Mouse (Mus musculus): ENCODE data around the gene Clstn3. TPM values are rescaled to one million over a fixed set of nuclear protein-coding genes. Genes with fewer than 3 reads are reported as not detected.
A peak's percentile ranks its signal among the peaks of the same experiment; 100 is the strongest.
"Not testable (repeated sequence)": the region's sequence is repeated elsewhere in the genome, so short reads cannot be mapped to it uniquely, and the experiment has no call there.

Gene Clstn3
- total RNA-seq, 2 experiments from 2014 or later: 384 to 400 TPM

- intact Hi-C loops (cut with DNase I); DNase-seq (ENCODE audit: low spot score in 2 of 2): not testable (repeated sequence)
Observed at GRCm38 (mm10) chr6:124425042-124425441, 39.6 kb downstream of the Clstn3 start.

- intact Hi-C loops (cut with DNase I): no loop called here
- DNase-seq (ENCODE audit: low spot score in 2 of 2): no peak
Observed at GRCm38 (mm10) chr6:124424068-124424498, 40.5 kb downstream of the Clstn3 start.

- no peak for DNase-seq (ENCODE audit: low spot score in 2 of 2)
- intact Hi-C loops (cut with DNase I): no loop called here
Observed at GRCm38 (mm10) chr6:124418686-124419085, 45.9 kb downstream of the Clstn3 start.

- peak; percentile 86 to 93 for DNase-seq (ENCODE audit: low spot score in 2 of 2)
- intact Hi-C loops (cut with DNase I): loop anchor here (1.0 kb wide), 1 partner anchor 49 kb away; the partner anchor contains the start of gene Clstn3
Observed at GRCm38 (mm10) chr6:124415347-124416088, 49.1 kb downstream of the Clstn3 start.

- peak; percentile 93 to 98 for DNase-seq (ENCODE audit: low spot score in 2 of 2)
- intact Hi-C loops (cut with DNase I): loop anchor here (1.0 kb wide), 1 partner anchor 49 kb away; the partner anchor contains the start of gene Clstn3
Observed at GRCm38 (mm10) chr6:124414927-124415325, 49.7 kb downstream of the Clstn3 start, which contains the start of gene Pex5. Gene Pex5 (minus strand): TSS chr6:124415067.

GRCm38 (mm10) chr6:124414150-124414926 is 50.3 kb downstream of the Clstn3 start:
- intact Hi-C loops (cut with DNase I): no loop called here
- peak; percentile 46 to 53 for DNase-seq (ENCODE audit: low spot score in 2 of 2)

GRCm38 (mm10) chr6:124413770-124414149 is 50.8 kb downstream of the Clstn3 start:
- intact Hi-C loops (cut with DNase I): no loop called here
- no peak for DNase-seq (ENCODE audit: low spot score in 2 of 2)

GRCm38 (mm10) chr6:124408355-124408754 is 56.2 kb downstream of the Clstn3 start:
- intact Hi-C loops (cut with DNase I): no loop called here
- DNase-seq (ENCODE audit: low spot score in 2 of 2): no peak

GRCm38 (mm10) chr6:124407180-124407579 is 57.4 kb downstream of the Clstn3 start:
- intact Hi-C loops (cut with DNase I): no loop called here

GRCm38 (mm10) chr6:124406326-124406725 is 58.3 kb downstream of the Clstn3 start:
- DNase-seq (ENCODE audit: low spot score in 2 of 2): no peak

More at GRCm38 (mm10) chr6:124407180-124407579, 57.4 kb downstream of the Clstn3 start:
- DNase-seq (ENCODE audit: low spot score in 2 of 2): no peak

GRCm38 (mm10) chr6:124399738-124400137 is 64.9 kb downstream of the Clstn3 start:
- DNase-seq (ENCODE audit: low spot score in 2 of 2): no peak
- intact Hi-C loops (cut with DNase I): loop anchor here (10.0 kb wide), 1 partner anchor 1525 kb away; the partner anchor contains the start of gene Necap1

More at GRCm38 (mm10) chr6:124406326-124406725, 58.3 kb downstream of the Clstn3 start:
- intact Hi-C loops (cut with DNase I): no loop called here

GRCm38 (mm10) chr6:124394991-124395390 is 69.6 kb downstream of the Clstn3 start:
- not testable (repeated sequence) for DNase-seq (ENCODE audit: low spot score in 2 of 2)
- intact Hi-C loops (cut with DNase I): loop anchor here (10.0 kb wide), 1 partner anchor 1520 kb away; the partner anchor contains the start of gene Necap1

Other genes with a start within 250 kb of the Clstn3 start
- not detected for gene Vmn2r27, start 232.9 kb downstream of the Clstn3 start, total RNA-seq (2021)
- 1 to 10 TPM; 2.9 to 3.2 TPM for gene Cd163, start 160.1 kb downstream of the Clstn3 start, total RNA-seq (2021)
- gene Pex5, start 49.7 kb downstream of the Clstn3 start, total RNA-seq (2021): 10 to 100 TPM; 64.8 to 73.3 TPM
- gene C1rl, start 28.3 kb upstream of the Clstn3 start, total RNA-seq (2021): under 1 TPM; 0.11 to 0.32 TPM
- gene C1ra, start 47.6 kb upstream of the Clstn3 start, total RNA-seq (2021): 1 to 10 TPM; 1.1 TPM
- 1 to 10 TPM; 1.4 to 1.5 TPM for gene C1s1, start 77.6 kb upstream of the Clstn3 start, total RNA-seq (2021)
- gene C1rb, start 105.5 kb upstream of the Clstn3 start, total RNA-seq (2021): under 1 TPM in 1 of 2 experiments, not detected in 1; 0.28 TPM
- gene C1s2, start 171.3 kb upstream of the Clstn3 start, total RNA-seq (2021): under 1 TPM; 0.14 to 0.16 TPM
- 10 to 100 TPM; 22.4 to 31.2 TPM for gene Lpcat3, start 198.2 kb upstream of the Clstn3 start, total RNA-seq (2021)
- 10 to 100 TPM; 42.9 to 48.8 TPM for gene Emg1, start 247.4 kb upstream of the Clstn3 start, total RNA-seq (2021)
- 100 to 1,000 TPM; 112 to 120 TPM for gene Phb2, start 247.5 kb upstream of the Clstn3 start, total RNA-seq (2021)